In the genomic region with DNA sequence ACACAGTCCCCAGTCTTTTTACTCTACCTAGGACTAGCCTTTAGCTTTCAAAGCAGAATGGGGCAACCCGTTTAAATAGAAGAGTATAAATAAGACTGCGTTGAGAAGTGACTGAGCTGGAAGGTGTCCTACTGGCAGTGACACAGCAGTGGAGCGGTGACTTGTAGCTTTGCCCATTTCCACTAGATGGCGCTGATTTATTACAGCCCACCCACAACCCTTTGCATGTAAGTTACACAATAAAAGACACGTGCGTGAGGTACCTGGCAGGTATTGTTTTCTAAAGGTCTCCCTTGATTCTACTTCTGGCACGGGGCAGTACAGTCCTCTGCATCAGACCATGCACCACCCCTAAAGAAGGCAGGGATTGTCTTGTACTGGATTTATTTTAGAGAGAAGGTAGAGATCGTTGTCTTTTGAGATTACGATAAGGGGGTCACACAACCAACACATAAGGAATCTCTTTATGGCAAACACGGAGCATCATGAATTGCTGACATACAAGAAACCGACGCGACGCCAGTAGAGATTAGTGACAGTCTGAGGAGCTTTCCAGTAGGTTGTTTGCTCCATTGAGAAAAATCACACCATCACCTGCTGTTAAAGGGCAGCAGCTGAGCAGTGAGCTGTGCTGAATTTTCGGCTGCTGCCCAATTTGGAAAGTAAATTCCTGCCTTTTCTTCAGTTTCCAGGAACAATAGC, we compare ENCODE assay signal across 7 mouse cellular contexts.
A peak's percentile ranks its signal among the peaks of the same experiment; 100 is the strongest.
DNase-seq lines count a peak whose midpoint lies in the region; ATAC-seq and TF ChIP-seq lines count a peak whose summit lies in the region.

No protein-coding gene starts in this region.

- peak overlapping the region; percentile 1; the same call in 1 of the 2 replicates for H3K27ac ChIP-seq in left cerebral cortex, adult 2 months

- peak overlapping the region; percentile 9; the same call in 1 of the 2 replicates for H3K4me3 ChIP-seq in left cerebral cortex, adult 2 months

- TF ChIP-seq CTCF in left cerebral cortex, adult 2 months (IDR thresholded peaks at IDR 0.05) = peak; percentile 96

- intact Hi-C loops in left cerebral cortex, adult 2 months (cut with DNase I) = loop anchor here (1.0 to 10.0 kb wide), 3 partner anchors 79 to 257 kb away; a partner anchor contains a TSS

- ATAC-seq in activated CD4-positive, CD25-positive, alpha-beta regulatory T cell, adult 4 months = peak; percentile 87
- peak; percentile 99 for ATAC-seq in megakaryocyte progenitor cell, adult 5-6 weeks (replicated peaks; ENCODE audit: poor library complexity)

- DNase-seq in cerebellum, postnatal 4 days (ENCODE audit: low spot score in 2 of 2) = peak; percentile 36 to 64
- DNase-seq in gastrocnemius, adult 18-20 months (ENCODE audit: low spot score) = peak; percentile 71
- peak; percentile 68 for DNase-seq in induced T-regulatory cell, adult 2 months (ENCODE audit: low read depth)
- DNase-seq in left cerebral cortex, adult 2 months (ENCODE audit: extremely low spot score in 1 of 2, low spot score in 2 of 2) = peak; percentile 75 to 79
- DNase-seq in right cerebral cortex, postnatal 14 days = peak; percentile 63

Comparison
In these comparisons a context has a peak if more than half of its experiments do, and no peak if none do; other contexts are left out.
1. Peak in every context shown above with its lines: DNase-seq, ATAC-seq, H3K4me3 ChIP-seq and H3K27ac ChIP-seq.